Mouse (Mus musculus): ENCODE results near the gene Trip10. TPM values are rescaled to one million over a fixed set of nuclear protein-coding genes. Genes with fewer than 3 reads are reported as not detected.
A peak's percentile ranks its signal among the peaks of the same experiment; 100 is the strongest.

Gene Trip10
- total and polyA plus RNA-seq, 2 experiments from 2014 or later, result 3.2 to 6.0 TPM

DNA sequence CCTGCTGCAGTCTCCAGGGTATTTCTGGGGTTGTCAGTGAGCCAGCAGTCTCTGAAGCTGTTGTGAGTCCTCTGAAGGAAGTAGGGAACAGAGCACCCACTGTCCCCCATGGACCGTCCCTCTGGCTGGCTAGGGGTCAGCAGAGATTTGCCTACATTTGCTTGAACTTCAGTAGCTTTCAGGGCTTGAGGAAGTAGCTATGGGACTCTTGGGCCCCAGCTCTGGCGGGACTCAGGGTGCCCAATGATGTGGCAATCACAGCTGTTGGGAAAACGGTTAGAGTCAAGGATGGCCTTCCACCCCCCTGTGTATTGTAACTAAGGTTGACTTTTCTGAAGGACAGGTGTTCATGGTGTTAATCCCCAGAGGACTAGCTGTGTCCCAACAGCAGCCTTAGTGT lies 31.2 kb downstream of the Trip10 start:
- H3K4me2 ChIP-seq (ENCODE audit: low read depth), result no peak overlapping the region
- 81% methylated on average over 3 of the region's 3 CpGs for WGBS
- H3K27me3 ChIP-seq (ENCODE audit: insufficient read depth, low read length), result no peaks in the 10 kb centered on the region; the same call in 1 of the 2 replicates
- no peak overlapping the region for H3K27ac ChIP-seq (ENCODE audit: low read depth, low read length)
- no peak overlapping the region for H3K4me3 ChIP-seq (ENCODE audit: low read depth, low read length)
- 0 out of 2 replicates have a peak, but pooled peaks cover 3% of the 10 kb centered on the region for H3K4me1 ChIP-seq (ENCODE audit: insufficient read depth)
- no peaks in the 10 kb centered on the region for H3K36me3 ChIP-seq (ENCODE audit: insufficient read depth)
- DNase-seq (no peak), ATAC-seq (no peak)
- H3K9ac ChIP-seq, result no peak overlapping the region
- TF ChIP-seq CTCF (IDR thresholded peaks at IDR 0.05; ENCODE audit: low read depth), result no peak
- no peaks in the 10 kb centered on the region for H3K9me3 ChIP-seq (ENCODE audit: low read length)

DNA sequence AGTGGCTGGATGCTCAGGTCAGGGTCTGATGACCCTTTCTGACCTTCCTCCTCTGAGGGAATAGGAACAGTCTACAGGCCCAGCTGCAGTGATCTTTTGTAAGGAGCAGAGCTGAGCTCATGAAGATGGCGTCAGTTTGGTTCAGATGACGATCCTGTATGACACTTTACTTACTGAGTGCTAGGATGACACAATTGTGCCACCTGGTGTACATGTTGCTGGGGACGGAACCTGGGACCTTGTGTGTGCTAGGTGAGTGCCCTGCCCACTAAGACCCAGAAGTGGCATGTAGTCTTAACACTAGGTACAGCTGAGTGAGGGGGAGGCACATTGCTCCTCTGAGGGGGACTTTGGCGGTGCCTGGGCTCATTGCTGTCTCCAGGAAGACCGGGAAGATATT lies 34.7 kb downstream of the Trip10 start:
- H3K9me3 ChIP-seq (ENCODE audit: low read length), result no peaks in the 10 kb centered on the region
- no peak for ATAC-seq
- TF ChIP-seq CTCF (IDR thresholded peaks at IDR 0.05; ENCODE audit: low read depth), result no peak

DNA sequence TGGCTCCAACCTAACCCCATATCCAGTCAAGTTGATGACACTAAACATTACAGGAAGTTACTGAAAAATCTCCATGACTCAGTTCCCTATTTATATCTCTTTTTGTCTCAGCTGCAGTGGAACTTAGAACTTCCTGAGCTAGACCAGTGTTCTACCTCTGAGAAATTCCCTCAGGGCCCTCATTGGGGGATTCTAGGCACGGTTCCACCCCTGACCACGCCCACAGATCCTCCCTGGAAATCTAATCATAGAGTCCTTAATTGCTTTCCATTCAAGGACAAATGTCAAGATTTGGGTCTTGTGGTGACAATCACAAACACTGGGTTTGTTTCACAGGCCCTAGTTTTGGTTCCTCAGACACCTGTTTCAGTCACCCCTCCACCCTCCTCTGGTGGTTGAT lies 35.8 kb downstream of the Trip10 start:
- Histone ChIP-seq H3K27me3 (ENCODE audit: insufficient read depth, low read length) (no peaks in the 10 kb centered on the region), H3K9ac (no peak overlapping the region), H3K27ac (ENCODE audit: low read depth, low read length) (no peak overlapping the region), H3K4me2 (ENCODE audit: low read depth) (no peak overlapping the region), H3K4me1 (ENCODE audit: insufficient read depth) (no peaks in the 10 kb centered on the region), H3K36me3 (ENCODE audit: insufficient read depth) (no peaks in the 10 kb centered on the region), H3K9me3 (ENCODE audit: low read length) (no peaks in the 10 kb centered on the region), H3K4me3 (ENCODE audit: low read depth, low read length) (no peak overlapping the region)
- 77% methylated on average over 2 of the region's 2 CpGs for WGBS
- no peak for TF ChIP-seq CTCF (IDR thresholded peaks at IDR 0.05; ENCODE audit: low read depth)
- ATAC-seq (no peak), DNase-seq (no peak)

More for the DNA sequence above, 34.7 kb downstream of the Trip10 start:
- H3K27me3 ChIP-seq (ENCODE audit: insufficient read depth, low read length), result no peaks in the 10 kb centered on the region
- WGBS, result 73% methylated on average over 5 of the region's 5 CpGs
- H3K4me1 ChIP-seq (ENCODE audit: insufficient read depth), result no peaks in the 10 kb centered on the region
- H3K36me3 ChIP-seq (ENCODE audit: insufficient read depth), result no peaks in the 10 kb centered on the region
- H3K4me3 ChIP-seq (ENCODE audit: low read depth, low read length), result no peak overlapping the region
- no peak overlapping the region for H3K27ac ChIP-seq (ENCODE audit: low read depth, low read length)
- H3K4me2 ChIP-seq (ENCODE audit: low read depth), result no peak overlapping the region
- no peak overlapping the region for H3K9ac ChIP-seq
- no peak for DNase-seq

DNA sequence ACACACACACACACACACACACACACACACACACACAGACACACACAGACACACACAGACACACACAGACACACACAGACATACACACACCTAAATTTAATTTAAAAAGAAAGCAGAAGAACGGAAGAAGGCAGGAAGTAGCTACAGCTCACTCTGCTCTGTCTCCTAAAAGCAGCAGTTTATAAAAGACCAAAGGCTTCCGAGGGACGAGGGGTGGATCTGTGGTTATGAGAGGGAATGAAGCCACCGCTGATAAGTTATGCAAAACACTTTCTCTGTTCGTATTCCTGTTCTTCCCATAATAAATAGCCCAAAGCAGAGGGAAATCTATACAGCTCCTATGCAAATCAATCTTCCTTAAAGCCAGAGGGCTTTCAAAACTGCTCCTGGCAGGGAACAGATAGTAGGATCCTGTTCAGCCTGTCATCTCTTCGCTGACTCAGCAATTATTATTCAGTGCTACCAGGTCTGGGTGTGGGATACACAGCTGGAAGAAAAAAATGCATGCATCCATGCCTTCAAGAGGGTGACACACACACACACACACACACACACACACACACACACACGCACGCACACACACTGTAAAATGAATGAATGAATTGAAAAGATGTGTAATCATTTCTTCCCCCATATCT lies 37.6 kb downstream of the Trip10 start:
- ATAC-seq (0 out of 2 replicates have a peak, but pooled peaks have one; percentile 25), DNase-seq (no peak)
- Histone ChIP-seq H3K27me3 (ENCODE audit: insufficient read depth, low read length) (no peaks in the 10 kb centered on the region), H3K9me3 (ENCODE audit: low read length) (no peaks in the 10 kb centered on the region), H3K4me2 (ENCODE audit: low read depth) (no peak overlapping the region), H3K36me3 (ENCODE audit: insufficient read depth) (no peaks in the 10 kb centered on the region), H3K9ac (no peak overlapping the region), H3K4me3 (ENCODE audit: low read depth, low read length) (no peak overlapping the region), H3K4me1 (ENCODE audit: insufficient read depth) (no peaks in the 10 kb centered on the region), H3K27ac (ENCODE audit: low read depth, low read length) (no peak overlapping the region)
- TF ChIP-seq CTCF (IDR thresholded peaks at IDR 0.05; ENCODE audit: low read depth), result no peak
- 70% methylated on average over 8 of the region's 8 CpGs for WGBS

DNA sequence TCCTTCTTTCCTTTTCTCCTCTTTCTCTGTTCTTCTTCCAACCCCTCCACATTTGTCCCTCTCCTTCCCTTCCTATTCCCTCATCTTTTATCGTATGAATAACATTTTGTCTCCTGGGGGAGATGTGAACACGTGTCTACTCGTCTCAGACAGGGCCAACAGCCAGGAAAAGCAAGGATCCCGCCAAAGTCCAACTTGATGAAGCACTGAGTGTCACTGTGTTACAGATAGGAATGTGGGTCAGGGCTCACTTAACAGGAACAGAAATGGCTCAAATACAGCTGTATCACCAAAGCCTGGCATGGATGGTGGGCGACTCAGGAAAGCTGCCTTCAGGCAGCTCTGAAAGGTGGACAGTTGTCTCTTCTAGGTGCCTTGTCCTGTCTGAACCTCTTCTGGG lies 40.0 kb downstream of the Trip10 start:
- Histone ChIP-seq H3K27me3 (ENCODE audit: insufficient read depth, low read length) (no peaks in the 10 kb centered on the region), H3K9me3 (ENCODE audit: low read length) (no peaks in the 10 kb centered on the region), H3K4me1 (ENCODE audit: insufficient read depth) (no peaks in the 10 kb centered on the region), H3K27ac (ENCODE audit: low read depth, low read length) (no peak overlapping the region), H3K4me2 (ENCODE audit: low read depth) (no peak overlapping the region), H3K4me3 (ENCODE audit: low read depth, low read length) (no peak overlapping the region), H3K9ac (no peak overlapping the region), H3K36me3 (ENCODE audit: insufficient read depth) (no peaks in the 10 kb centered on the region)
- 87% methylated on average over 5 of the region's 5 CpGs for WGBS
- TF ChIP-seq CTCF (IDR thresholded peaks at IDR 0.05; ENCODE audit: low read depth), result no peak
- ATAC-seq (no peak), DNase-seq (no peak)

DNA sequence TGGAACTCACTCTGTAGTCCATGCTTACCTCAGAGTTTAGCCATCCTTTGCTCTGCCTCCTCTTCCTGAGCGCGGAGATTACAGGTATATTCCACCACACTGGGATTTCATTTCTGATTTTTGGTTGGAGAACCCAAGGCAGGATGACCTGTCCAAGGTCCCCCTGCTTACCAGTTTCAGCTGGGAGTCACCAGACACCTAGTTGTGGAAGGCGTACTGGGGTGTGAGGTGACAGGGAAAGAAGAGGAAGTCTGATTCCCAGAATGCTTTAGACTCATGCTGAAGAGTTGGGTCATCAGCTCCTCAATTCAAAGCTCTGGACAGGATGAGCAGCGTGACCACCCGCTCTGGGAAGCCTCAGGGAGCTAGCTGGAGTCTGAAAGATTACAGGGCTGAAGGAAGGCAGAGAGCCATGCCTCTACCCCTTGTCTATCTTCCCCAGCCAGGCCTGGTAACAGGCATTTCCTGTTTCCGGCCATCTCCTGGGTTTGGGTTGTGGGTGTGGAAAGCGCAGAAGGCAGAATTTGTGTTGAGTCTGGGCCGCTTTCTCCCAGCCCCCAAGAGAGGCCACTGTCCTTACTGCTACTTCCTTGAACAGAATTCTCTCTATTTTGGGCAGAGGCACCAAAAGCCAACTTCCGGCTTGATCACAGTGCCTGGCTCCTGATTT lies 40.9 kb downstream of the Trip10 start:
- no peak for TF ChIP-seq CTCF (IDR thresholded peaks at IDR 0.05; ENCODE audit: low read depth)
- WGBS, result 87% methylated on average over 9 of the region's 9 CpGs

DNA sequence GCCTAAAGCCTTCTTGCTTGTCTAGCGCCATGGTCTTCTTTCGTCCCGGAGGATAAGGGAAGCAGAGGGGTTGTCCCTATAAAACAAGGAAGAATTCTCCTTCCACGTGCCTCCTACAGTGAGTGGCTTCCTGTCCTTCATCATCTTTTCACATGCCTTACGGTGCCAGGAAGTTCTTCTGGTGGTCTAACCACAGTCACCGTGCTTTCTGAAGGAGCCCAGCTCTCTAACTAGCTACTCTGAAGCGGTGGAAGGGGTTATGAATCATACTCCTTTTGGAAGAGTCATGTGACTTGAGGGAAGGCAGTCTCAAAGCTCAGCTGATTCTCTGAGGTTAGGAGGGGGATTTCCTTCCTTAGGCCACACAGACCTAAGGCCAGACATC lies 41.4 kb downstream of the Trip10 start:
- no peak overlapping the region for H3K4me3 ChIP-seq (ENCODE audit: low read depth, low read length)
- ATAC-seq (no peak), DNase-seq (no peak)
- WGBS, result 92% methylated on average over 7 of the region's 7 CpGs
- no peaks in the 10 kb centered on the region for H3K9me3 ChIP-seq (ENCODE audit: low read length)
- TF ChIP-seq CTCF (IDR thresholded peaks at IDR 0.05; ENCODE audit: low read depth), result no peak
- no peak overlapping the region for H3K9ac ChIP-seq
- no peak overlapping the region for H3K4me2 ChIP-seq (ENCODE audit: low read depth)
- H3K27me3 ChIP-seq (ENCODE audit: insufficient read depth, low read length), result no peaks in the 10 kb centered on the region
- no peak overlapping the region for H3K27ac ChIP-seq (ENCODE audit: low read depth, low read length)
- H3K4me1 ChIP-seq (ENCODE audit: insufficient read depth), result no peaks in the 10 kb centered on the region
- H3K36me3 ChIP-seq (ENCODE audit: insufficient read depth), result no peaks in the 10 kb centered on the region

More for the DNA sequence above, 40.9 kb downstream of the Trip10 start:
- no peaks in the 10 kb centered on the region for H3K36me3 ChIP-seq (ENCODE audit: insufficient read depth)
- H3K9me3 ChIP-seq (ENCODE audit: low read length), result no peaks in the 10 kb centered on the region
- no peaks in the 10 kb centered on the region for H3K27me3 ChIP-seq (ENCODE audit: insufficient read depth, low read length)
- no peak overlapping the region for H3K4me3 ChIP-seq (ENCODE audit: low read depth, low read length)
- no peak overlapping the region for H3K9ac ChIP-seq
- DNase-seq (no peak), ATAC-seq (no peak)
- no peak overlapping the region for H3K27ac ChIP-seq (ENCODE audit: low read depth, low read length)
- no peaks in the 10 kb centered on the region for H3K4me1 ChIP-seq (ENCODE audit: insufficient read depth)
- H3K4me2 ChIP-seq (ENCODE audit: low read depth), result no peak overlapping the region

Data from forebrain, postnatal 0 days (tissue).